ENCODE assay signal across 7 mouse cellular contexts in genomic region chr1:194816913-194817312, GRCm38 (mm10).
DNase-seq lines count a peak whose midpoint lies in the region; ATAC-seq lines count a peak whose summit lies in the region.

No protein-coding gene starts in this region.

- H3K36me3 ChIP-seq in midbrain, embryonic 12.5 days = peaks cover 14% of the 10 kb centered on the region

- peak; percentile 69 for DNase-seq in adrenal gland, postnatal 25 days
- DNase-seq in embryo, embryonic 9.5 days (ENCODE audit: extremely low spot score) = peak; percentile 65
- peak; percentile 32 for DNase-seq in kidney, adult 11 months
- DNase-seq in left cerebral cortex, postnatal 36 days (ENCODE audit: low spot score in 2 of 2) = peak; percentile 61 to 74
- DNase-seq in spleen, postnatal 10 days (ENCODE audit: low spot score in 2 of 2) = peak; percentile 53 to 77

- no peaks in the 10 kb centered on the region for H3K9me3 ChIP-seq in midbrain, embryonic 12.5 days

- no peak overlapping the region for H3K4me3 ChIP-seq in midbrain, embryonic 12.5 days

- no peaks in the 10 kb centered on the region; the same call in 1 of the 2 replicates for H3K4me1 ChIP-seq in midbrain, embryonic 12.5 days

- no peak overlapping the region for H3K27ac ChIP-seq in midbrain, embryonic 12.5 days (replicated peaks)

- intact Hi-C loops in left cerebral cortex, postnatal 36 days (cut with DNase I) = loop anchor here (2.0 kb wide), 1 partner anchor 198 kb away; the partner anchor contains the start of gene Plxna2

- WGBS in midbrain, embryonic 12.5 days = 32% methylated on average over 2 of the region's 2 CpGs

- no peaks in the 10 kb centered on the region for H3K27me3 ChIP-seq in midbrain, embryonic 12.5 days

- ATAC-seq in granulocyte monocyte progenitor cell, adult 5-6 weeks (replicated peaks; ENCODE audit: poor library complexity, severe bottlenecking) = peak; percentile 98
- peak; percentile 90 for ATAC-seq in midbrain, embryonic 12.5 days (ENCODE audit: low FRiP score, low read depth)

- H3K9ac ChIP-seq in midbrain, embryonic 12.5 days (replicated peaks) = no peak overlapping the region

- H3K4me2 ChIP-seq in midbrain, embryonic 12.5 days (replicated peaks) = no peak overlapping the region
